Mouse (Mus musculus) kidney, adult 2 months (tissue): Measurements from ENCODE around the gene Ankrd33b. TPM values are rescaled to one million over a fixed set of nuclear protein-coding genes. Genes with fewer than 3 reads are reported as not detected.

ENCODE experiments used
- DNase-seq: peaks from one replicate; pipeline ENCODE4 v3.0.0; 2021
- H3K27ac ChIP-seq: fragments of 200-500 bp; 2 replicates; pipeline ENCODE4 v1.5.1; 2012; ENCODE audit warnings: low read depth, low read length, control low read depth, inconsistent platforms; ENCODE audit not compliant: insufficient read depth
- H3K27me3 ChIP-seq: fragments of 200-500 bp; replicated peaks from 2 replicates; pipeline ENCODE4 v1.6.1; 2012; ENCODE audit warnings: mild to moderate bottlenecking, moderate library complexity, low read length, inconsistent platforms; ENCODE audit not compliant: control insufficient read depth, insufficient read depth
- H3K36me3 ChIP-seq: fragments of 200-500 bp; 2 replicates; pipeline ENCODE4 v1.6.1; 2012; ENCODE audit warnings: mild to moderate bottlenecking, moderate library complexity, low read length, inconsistent platforms; ENCODE audit not compliant: control insufficient read depth, insufficient read depth
- H3K4me1 ChIP-seq: fragments of 200-500 bp; 2 replicates; pipeline ENCODE4 v1.6.1; 2011; ENCODE audit warnings: low read length; ENCODE audit not compliant: control insufficient read depth, insufficient read depth
- H3K4me3 ChIP-seq: fragments of 200-500 bp; 2 replicates; pipeline ENCODE4 v1.5.1; 2011; ENCODE audit warnings: mild to moderate bottlenecking, low read depth, low read length, control low read depth; ENCODE audit not compliant: insufficient read depth
- CTCF ChIP-seq: fragments of 200-500 bp; conservative IDR thresholded peaks from 2 replicates; pipeline ENCODE4 v1.5.1; 2011; ENCODE audit warnings: low read depth, mild to moderate bottlenecking, control low read depth, low read length, moderate library complexity, mixed read lengths; ENCODE audit not compliant: insufficient read depth, insufficient read length
- POLR2A ChIP-seq: fragments of 200-500 bp; IDR thresholded peaks from one replicate; pipeline ENCODE4 v1.6.1; 2011; ENCODE audit warnings: low read depth, low read length, control low read depth
- WGBS: fragments of 180-500 bp; shearing (Covaris S2); methylation state at CpG from one replicate; pipeline ENCODE4 v1.1.7; 2018; 5-methylcytosine and 5-hydroxymethylcytosine counted together
- polyA plus RNA-seq: library from polyadenylated mRNA; depleted of rRNA; stranded (reverse); fragments of >200 nt; gene quantifications from 2 replicates; pipeline ENCODE4 v1.2.3, GENCODE M21; 2012

The Ankrd33b gene
- polyA plus RNA-seq, 1 experiment, result 21.8 TPM

GRCm38 (mm10) chr15:31281830-31282229 lies 85.7 kb downstream of the Ankrd33b start:
- 91% methylated on average over 13 of the region's 13 CpGs for WGBS
- TF ChIP-seq CTCF (no peak), POLR2A (no peak)
- H3K4me3 ChIP-seq, result no peak overlapping the region
- no peaks in the 10 kb centered on the region for H3K36me3 ChIP-seq
- no peak for DNase-seq
- H3K27me3 ChIP-seq, result no peaks in the 10 kb centered on the region
- peaks cover 12% of the 10 kb centered on the region for H3K4me1 ChIP-seq
- H3K27ac ChIP-seq, result no peak overlapping the region

DNA sequence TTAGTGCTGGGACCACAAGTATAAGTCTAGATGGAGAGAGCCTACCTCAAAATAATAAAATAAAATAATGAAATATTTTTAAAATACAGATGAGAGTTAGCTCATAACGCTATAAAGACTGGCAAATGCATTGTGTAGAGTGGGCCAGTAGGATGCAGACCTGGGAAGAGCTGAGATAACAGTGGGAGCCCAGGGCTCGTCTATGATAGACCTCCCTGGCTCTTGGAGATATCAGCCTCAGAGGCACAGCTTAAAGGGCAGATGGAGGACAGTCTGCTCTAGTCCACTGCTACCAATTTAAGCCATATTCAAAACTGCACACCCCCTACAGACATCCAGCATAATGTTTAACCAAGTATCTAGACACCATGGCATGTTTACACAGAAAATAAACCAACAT lies 86.8 kb downstream of the Ankrd33b start:
- WGBS, result 78% methylated on average over 2 of the region's 2 CpGs
- TF ChIP-seq POLR2A (no peak), CTCF (no peak)
- peaks cover 12% of the 10 kb centered on the region for H3K4me1 ChIP-seq

GRCm38 (mm10) chr15:31280059-31280458 lies 87.5 kb downstream of the Ankrd33b start:
- Histone ChIP-seq H3K36me3 (no peaks in the 10 kb centered on the region), H3K4me3 (no peak overlapping the region), H3K27me3 (no peaks in the 10 kb centered on the region), H3K4me1 (peaks cover 12% of the 10 kb centered on the region), H3K27ac (no peak overlapping the region)
- no peak for DNase-seq
- TF ChIP-seq POLR2A, result no peak
- no peak for TF ChIP-seq CTCF
- 92% methylated on average over 5 of the region's 5 CpGs for WGBS

More for the DNA sequence above, 86.8 kb downstream of the Ankrd33b start:
- H3K27me3 ChIP-seq, result no peaks in the 10 kb centered on the region
- no peaks in the 10 kb centered on the region for H3K36me3 ChIP-seq
- H3K4me3 ChIP-seq, result no peak overlapping the region
- no peak overlapping the region for H3K27ac ChIP-seq
- peak; percentile 23 for DNase-seq

DNA sequence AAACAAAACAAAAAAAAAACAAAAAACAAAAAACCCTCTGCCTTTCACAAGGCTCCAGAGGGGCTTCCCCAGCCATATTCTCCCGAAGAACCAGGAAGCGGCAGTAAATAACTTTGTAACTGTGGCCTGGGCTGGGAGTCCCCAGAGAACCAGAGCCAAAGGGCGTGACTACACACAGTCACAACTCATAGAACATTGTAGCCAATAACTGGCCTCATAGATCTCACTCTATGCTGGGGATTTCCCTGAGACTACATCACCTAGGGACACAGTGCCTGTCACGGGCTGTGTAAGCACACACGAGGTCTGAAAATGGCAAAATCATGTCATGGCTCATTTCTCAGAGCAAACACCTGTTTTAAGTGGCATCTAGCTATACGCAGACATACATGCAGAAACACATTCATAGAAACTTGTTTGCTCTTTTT lies 87.9 kb downstream of the Ankrd33b start:
- H3K4me3 ChIP-seq, result no peak overlapping the region
- no peak overlapping the region; the same call in 1 of the 2 replicates for H3K27ac ChIP-seq

GRCm38 (mm10) chr15:31279120-31279519 lies 88.4 kb downstream of the Ankrd33b start:
- Histone ChIP-seq H3K27me3 (no peaks in the 10 kb centered on the region), H3K4me3 (no peak overlapping the region), H3K36me3 (no peaks in the 10 kb centered on the region), H3K4me1 (peaks cover 12% of the 10 kb centered on the region), H3K27ac (no peak overlapping the region)
- DNase-seq, result peak; percentile 80
- no peak for TF ChIP-seq CTCF
- no peak for TF ChIP-seq POLR2A
- 35% methylated on average over 2 of the region's 2 CpGs for WGBS

More for the DNA sequence above, 87.9 kb downstream of the Ankrd33b start:
- DNase-seq, result peak; percentile 24
- no peak for TF ChIP-seq POLR2A
- no peak for TF ChIP-seq CTCF
- WGBS, result 26% methylated on average over 6 of the region's 6 CpGs
- no peaks in the 10 kb centered on the region for H3K36me3 ChIP-seq
- peaks cover 12% of the 10 kb centered on the region for H3K4me1 ChIP-seq
- no peaks in the 10 kb centered on the region for H3K27me3 ChIP-seq

- Histone ChIP-seq H3K27ac (no peak overlapping the region), H3K4me1 (peaks cover 12% of the 10 kb centered on the region), H3K36me3 (no peaks in the 10 kb centered on the region; the same call in 1 of the 2 replicates), H3K27me3 (no peaks in the 10 kb centered on the region), H3K4me3 (no peak overlapping the region)
- TF ChIP-seq POLR2A (no peak), CTCF (no peak)
- peak; percentile 29 for DNase-seq
- WGBS, result 50% methylated on average over 4 of the region's 4 CpGs
Observed at GRCm38 (mm10) chr15:31278090-31278489, 89.4 kb downstream of the Ankrd33b start.

- H3K4me3 ChIP-seq, result no peak overlapping the region
- no peaks in the 10 kb centered on the region for H3K27me3 ChIP-seq
- DNase-seq, result no peak
- H3K4me1 ChIP-seq, result no peaks in the 10 kb centered on the region
- TF ChIP-seq CTCF, result no peak
- TF ChIP-seq POLR2A, result no peak
- H3K36me3 ChIP-seq, result no peaks in the 10 kb centered on the region; the same call in 1 of the 2 replicates
- WGBS, result 77% methylated on average over 10 of the region's 10 CpGs
- H3K27ac ChIP-seq, result no peak overlapping the region
Observed at GRCm38 (mm10) chr15:31273509-31273908, 94.0 kb downstream of the Ankrd33b start.

DNA sequence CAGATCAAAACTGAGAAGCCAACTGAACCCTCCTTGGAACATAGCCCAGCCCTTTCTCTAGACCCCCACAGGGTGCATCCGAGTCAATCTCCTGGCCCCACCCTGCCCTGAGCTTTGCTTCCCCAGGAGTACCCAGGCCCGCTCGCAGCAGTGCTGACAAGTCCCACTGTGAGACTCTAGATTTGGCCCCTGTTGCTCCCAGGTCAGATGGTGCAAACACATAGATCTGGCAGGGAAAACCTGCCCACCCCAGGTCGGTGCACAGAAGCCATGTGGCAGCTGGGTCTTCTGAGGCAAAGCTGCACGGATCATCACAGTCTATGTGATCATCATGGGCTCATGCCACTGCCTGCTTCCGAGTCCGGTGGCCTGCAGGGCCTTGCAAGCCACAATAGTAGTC lies 94.8 kb downstream of the Ankrd33b start:
- WGBS, result 85% methylated on average over 7 of the region's 7 CpGs
- no peak overlapping the region for H3K27ac ChIP-seq

More for the DNA sequence above, 94.8 kb downstream of the Ankrd33b start:
- Histone ChIP-seq H3K4me3 (no peak overlapping the region), H3K4me1 (no peaks in the 10 kb centered on the region), H3K36me3 (no peaks in the 10 kb centered on the region; the same call in 1 of the 2 replicates), H3K27me3 (no peaks in the 10 kb centered on the region)
- DNase-seq, result no peak
- no peak for TF ChIP-seq POLR2A
- TF ChIP-seq CTCF, result no peak
